In genomic region chr8:80879426-80880195, GRCm38 (mm10) we compare ENCODE assay signal across 8 mouse cellular contexts. TPM values are rescaled to one million over a fixed set of nuclear protein-coding genes. Genes with fewer than 3 reads are reported as not detected.
DNase-seq lines count a peak whose midpoint lies in the region; ATAC-seq and TF ChIP-seq lines count a peak whose summit lies in the region.

No protein-coding gene starts in this region.

- peak overlapping the region; percentile 72 for H3K9ac ChIP-seq in hindbrain, embryonic 14.5 days
- peak overlapping the region; percentile 82 for H3K9ac ChIP-seq in limb, embryonic 11.5 days (ENCODE audit: low read length)

- DNase-seq in CD4-positive, CD25-positive, alpha-beta regulatory T cell, adult 2 months (ENCODE audit: low read depth, low spot score), result peak; percentile 2
- DNase-seq in cerebellum, adult 9-11 months, result peak; percentile 49
- DNase-seq in gastrocnemius, adult 2 months, result peak; percentile 89
- peak; percentile 72 for DNase-seq in hindbrain, embryonic 14.5 days (ENCODE audit: low spot score)
- no peak for DNase-seq in limb, embryonic 11.5 days (ENCODE audit: low spot score)
- DNase-seq in midbrain, embryonic 10.5 days (ENCODE audit: low spot score), result peak; percentile 69
- DNase-seq in splenic B cell, adult 2 months (ENCODE audit: low read depth, low spot score), result peak; percentile 33

- H3K27me3 ChIP-seq in hindbrain, embryonic 14.5 days (ENCODE audit: control insufficient read depth, insufficient read depth, low read length), result no peaks in the 10 kb centered on the region
- H3K27me3 ChIP-seq in limb, embryonic 11.5 days (ENCODE audit: control insufficient read depth, insufficient read depth, low read length), result no peaks in the 10 kb centered on the region
- H3K27me3 ChIP-seq in midbrain, embryonic 10.5 days (ENCODE audit: low read depth, poor library complexity, severe bottlenecking), result no peaks in the 10 kb centered on the region
- no peaks in the 10 kb centered on the region; the same call in 1 of the 2 replicates for H3K27me3 ChIP-seq in splenic B cell, adult 2 months (ENCODE audit: control insufficient read depth, insufficient read depth, low read length, poor library complexity, severe bottlenecking)

- H3K4me3 ChIP-seq in gastrocnemius, adult 2 months, result peak overlapping the region; percentile 93
- H3K4me3 ChIP-seq in hindbrain, embryonic 14.5 days (replicated peaks; ENCODE audit: low read length), result peak overlapping the region; percentile 82
- peak overlapping the region; percentile 86 for H3K4me3 ChIP-seq in limb, embryonic 11.5 days (ENCODE audit: low read depth, low read length)
- H3K4me3 ChIP-seq in midbrain, embryonic 10.5 days, result peak overlapping the region; percentile 74

- H3K36me3 ChIP-seq in hindbrain, embryonic 14.5 days (replicated peaks; ENCODE audit: control insufficient read depth, insufficient read depth), result no peaks in the 10 kb centered on the region
- no peaks in the 10 kb centered on the region for H3K36me3 ChIP-seq in limb, embryonic 11.5 days (ENCODE audit: control insufficient read depth, insufficient read depth, low read length)
- no peaks in the 10 kb centered on the region for H3K36me3 ChIP-seq in midbrain, embryonic 10.5 days
- no peaks in the 10 kb centered on the region for H3K36me3 ChIP-seq in splenic B cell, adult 2 months (ENCODE audit: control insufficient read depth, insufficient read depth, low read length, poor library complexity, severe bottlenecking)

- intact Hi-C loops in gastrocnemius, adult 2 months (cut with DNase I), result loop anchor here (2.0 to 5.0 kb wide), 5 partner anchors 67 to 127 kb away; no protein-coding TSS in a partner anchor

- peak overlapping the region; percentile 97 for H3K27ac ChIP-seq in gastrocnemius, adult 2 months
- H3K27ac ChIP-seq in hindbrain, embryonic 14.5 days, result peak overlapping the region; percentile 90
- H3K27ac ChIP-seq in limb, embryonic 11.5 days (replicated peaks; ENCODE audit: low read depth, low read length), result peak overlapping the region; percentile 97
- peak overlapping the region; percentile 94 for H3K27ac ChIP-seq in midbrain, embryonic 10.5 days (replicated peaks)

- WGBS in hindbrain, embryonic 14.5 days, result under 1% methylated on average over 89 of the region's 90 CpGs
- WGBS in limb, embryonic 11.5 days, result under 1% methylated on average over 88 of the region's 90 CpGs
- WGBS in midbrain, embryonic 10.5 days, result under 1% methylated on average over 90 of the region's 90 CpGs

- peak; percentile 66 for TF ChIP-seq CTCF in gastrocnemius, adult 2 months (IDR thresholded peaks at IDR 0.05)

- H3K4me2 ChIP-seq in hindbrain, embryonic 14.5 days (replicated peaks), result peak overlapping the region; percentile 89
- H3K4me2 ChIP-seq in limb, embryonic 11.5 days (ENCODE audit: low read depth, severe bottlenecking), result peak overlapping the region; percentile 73

- peaks cover 22% of the 10 kb centered on the region for H3K4me1 ChIP-seq in hindbrain, embryonic 14.5 days (replicated peaks; ENCODE audit: control insufficient read depth, insufficient read depth, low read length)
- peaks cover 7% of the 10 kb centered on the region for H3K4me1 ChIP-seq in limb, embryonic 11.5 days (ENCODE audit: control insufficient read depth, insufficient read depth, low read length)
- H3K4me1 ChIP-seq in midbrain, embryonic 10.5 days, result peaks cover 37% of the 10 kb centered on the region

- no peak for ATAC-seq in CD4-positive, CD25-positive, alpha-beta regulatory T cell, adult 4 months
- ATAC-seq in hindbrain, embryonic 14.5 days (ENCODE audit: low FRiP score), result peak; percentile 65
- ATAC-seq in limb, embryonic 11.5 days (ENCODE audit: insufficient number of reproducible peaks, low FRiP score, low TSS enrichment, low read depth), result peak; percentile 35

- no peaks in the 10 kb centered on the region for H3K9me3 ChIP-seq in hindbrain, embryonic 14.5 days (ENCODE audit: control insufficient read depth, low read length)
- no peaks in the 10 kb centered on the region for H3K9me3 ChIP-seq in limb, embryonic 11.5 days (ENCODE audit: control insufficient read depth, low read length)
- no peaks in the 10 kb centered on the region for H3K9me3 ChIP-seq in midbrain, embryonic 10.5 days (replicated peaks)

RNA-seq across cellular contexts. Expression of gene Gab1, which starts 0.7 kb away (rescaled TPM):
- polyA plus RNA-seq in CD4-positive, CD25-positive, alpha-beta regulatory T cell, adult 4 months (2017; shearing (Covaris generic)), result not detected
- 10 to 100 TPM; 11.7 to 14.3 TPM for total RNA-seq in gastrocnemius, adult 2 months (2021)
- 16.3 and 16.6 TPM in 2 replicates for polyA plus RNA-seq in hindbrain, embryonic 14.5 days (2014; fragmentation: Nextera tagmentation; extraction: Ambion mirVana)
- 22.2 and 22.4 TPM in 2 replicates for polyA plus RNA-seq in limb, embryonic 11.5 days (2014; fragmentation: Nextera tagmentation; extraction: Ambion mirVana)
- 12.9 and 13.0 TPM in 2 replicates for polyA plus RNA-seq in midbrain, embryonic 10.5 days (2016; fragmentation: Nextera tagmentation; extraction: Ambion mirVana)

Comparison
In these comparisons a context has a peak if more than half of its experiments do, and no peak if none do; other contexts are left out.
1. RNA of gene Gab1, which starts 0.7 kb away (polyA plus RNA-seq): 22.2 to 22.4 TPM in limb, embryonic 11.5 days, 16.3 to 16.6 TPM in hindbrain, embryonic 14.5 days and 12.9 to 13.0 TPM in midbrain, embryonic 10.5 days; not detected in CD4-positive, CD25-positive, alpha-beta regulatory T cell, adult 4 months; every median in the first group is over 10 times any median in the second.
2. Peak in every context shown above with its lines, with median percentiles within 50 percentile points of each other: H3K27ac ChIP-seq and H3K4me3 ChIP-seq.